ENCODE assay signal across 8 mouse cellular contexts in genomic region chr4:49072886-49073285, GRCm38 (mm10). TPM values are rescaled to one million over a fixed set of nuclear protein-coding genes. Genes with fewer than 3 reads are reported as not detected.
A peak's percentile ranks its signal among the peaks of the same experiment; 100 is the strongest.
DNase-seq lines count a peak whose midpoint lies in the region; ATAC-seq lines count a peak whose summit lies in the region.

No protein-coding gene starts in this region.

- H3K27ac ChIP-seq in heart, embryonic 10.5 days: no peak overlapping the region

- 72% methylated on average over 4 of the region's 4 CpGs for WGBS in heart, embryonic 10.5 days

- peak; percentile 93 for DNase-seq in heart, adult 11 months
- DNase-seq in heart, embryonic 10.5 days (ENCODE audit: low spot score): no peak
- DNase-seq in adrenal gland, adult 2 months: peak; percentile 90
- peak; percentile 68 for DNase-seq in gastrocnemius, postnatal 10 days
- DNase-seq in kidney, postnatal 4 days: peak; percentile 36 to 50
- peak; percentile 9 for DNase-seq in ovary, postnatal 36 days (ENCODE audit: low spot score)
- DNase-seq in yolk sac, embryonic 10.5 days (ENCODE audit: low spot score): no peak

- no peaks in the 10 kb centered on the region for H3K4me1 ChIP-seq in heart, embryonic 10.5 days

- no peaks in the 10 kb centered on the region for H3K36me3 ChIP-seq in heart, embryonic 10.5 days

- ATAC-seq in activated CD4-positive, CD25-positive, alpha-beta regulatory T cell, adult 4 months: no peak

- no peak overlapping the region for H3K4me3 ChIP-seq in heart, embryonic 10.5 days

- H3K9me3 ChIP-seq in heart, embryonic 10.5 days: no peaks in the 10 kb centered on the region

- H3K27me3 ChIP-seq in heart, embryonic 10.5 days (ENCODE audit: insufficient read depth, poor library complexity, severe bottlenecking): no peaks in the 10 kb centered on the region

RNA-seq across cellular contexts. Expression of gene Plppr1, which starts 13.8 kb away (rescaled TPM):
- 2.0 and 2.4 TPM in 2 replicates for polyA plus RNA-seq in heart, embryonic 10.5 days (2016; fragmentation: Nextera tagmentation; extraction: Ambion mirVana)
- not detected for total RNA-seq in adrenal gland, adult 2 months (2021)
- polyA plus RNA-seq in adrenal gland, adult 2 months (2012; rRNA removed): not detected in 2 replicates
- total RNA-seq in gastrocnemius, postnatal 10 days (2021): under 1 TPM; 0.21 to 0.32 TPM
- polyA plus RNA-seq in activated CD4-positive, CD25-positive, alpha-beta regulatory T cell, adult 4 months (2017; shearing (Covaris generic)): under 1 TPM in 1 of 2 experiments, not detected in 1; 0.22 TPM

Comparison
In these comparisons a context has a peak if more than half of its experiments do, and no peak if none do; other contexts are left out.
1. DNase-seq: peak in heart, adult 11 months (single experiment), adrenal gland, adult 2 months (single experiment), gastrocnemius, postnatal 10 days (single experiment), kidney, postnatal 4 days (2 of 2) and ovary, postnatal 36 days (single experiment); none in heart, embryonic 10.5 days (single experiment) and yolk sac, embryonic 10.5 days (single experiment).